Mouse (Mus musculus): ENCODE results near the gene Akap6.

The Akap6 gene

GRCm38 (mm10) chr12:53063003-53063402, 363.8 kb downstream of the Akap6 start:
- no peak for DNase-seq

GRCm38 (mm10) chr12:53064241-53064760, 365.1 kb downstream of the Akap6 start:
- DNase-seq: no peak

GRCm38 (mm10) chr12:53065031-53065785, 366.0 kb downstream of the Akap6 start:
- no peak for DNase-seq

- no peak for DNase-seq
Observed at GRCm38 (mm10) chr12:53066321-53066720, 367.1 kb downstream of the Akap6 start.

GRCm38 (mm10) chr12:53070907-53071306, 371.7 kb downstream of the Akap6 start:
- no peak for DNase-seq

GRCm38 (mm10) chr12:53076595-53077400, 377.6 kb downstream of the Akap6 start:
- DNase-seq: no peak

- no peak for DNase-seq
Observed at GRCm38 (mm10) chr12:53085789-53086188, 386.6 kb downstream of the Akap6 start.

- no peak for DNase-seq
Observed at GRCm38 (mm10) chr12:53112276-53112675, 413.1 kb downstream of the Akap6 start.

GRCm38 (mm10) chr12:53119352-53119751, 420.2 kb downstream of the Akap6 start:
- DNase-seq: no peak

- peak; percentile 19 for DNase-seq
Observed at GRCm38 (mm10) chr12:53124131-53124530, 424.9 kb downstream of the Akap6 start.

- DNase-seq: no peak
Observed at GRCm38 (mm10) chr12:53124696-53125095, 425.5 kb downstream of the Akap6 start.

- DNase-seq: no peak
Observed at GRCm38 (mm10) chr12:53125286-53125685, 426.1 kb downstream of the Akap6 start.

GRCm38 (mm10) chr12:53134196-53134595, 435.0 kb downstream of the Akap6 start:
- no peak for DNase-seq

GRCm38 (mm10) chr12:53137331-53137730, 438.1 kb downstream of the Akap6 start:
- peak; percentile 12 for DNase-seq

- DNase-seq: no peak
Observed at GRCm38 (mm10) chr12:53144122-53144695, 445.0 kb downstream of the Akap6 start.

GRCm38 (mm10) chr12:53144760-53145159, 445.6 kb downstream of the Akap6 start:
- DNase-seq: no peak

- no peak for DNase-seq
Observed at GRCm38 (mm10) chr12:53145516-53145915, 446.3 kb downstream of the Akap6 start.

GRCm38 (mm10) chr12:53146460-53147050, 447.4 kb downstream of the Akap6 start:
- DNase-seq: peak; percentile 13

GRCm38 (mm10) chr12:53147696-53148095, 448.5 kb downstream of the Akap6 start:
- DNase-seq: no peak

GRCm38 (mm10) chr12:53168189-53169003, 469.2 kb downstream of the Akap6 start:
- no peak for DNase-seq

GRCm38 (mm10) chr12:53191435-53191834, 492.3 kb downstream of the Akap6 start:
- DNase-seq: no peak

- DNase-seq: no peak
Observed at GRCm38 (mm10) chr12:53193664-53194063, 494.5 kb downstream of the Akap6 start.
